Mouse (Mus musculus): ENCODE data around the gene Gulp1.

- TF ChIP-seq POLR2A (IDR thresholded peaks at IDR 0.05; ENCODE audit: low read depth, low read length) = no peak
- TF ChIP-seq CTCF (IDR thresholded peaks at IDR 0.05; ENCODE audit: borderline replicate concordance, insufficient read depth, low read length) = no peak
Observed at GRCm38 (mm10) chr1:44567431-44567830, 16.1 kb downstream of the Gulp1 start.

Measured in embryonic fibroblast, embryonic 13.5 days (primary cell).